Mouse (Mus musculus) stomach, embryonic 15.5 days (tissue): Measurements from ENCODE around the gene Ddx39b. TPM values are rescaled to one million over a fixed set of nuclear protein-coding genes. Genes with fewer than 3 reads are reported as not detected.

Experiments used
- ATAC-seq: fragments of 200-750 bp; cut with Nextera tagmentation; 2 replicates; pipeline ENCODE4 v1.8.0; 2017; ENCODE audit warnings: low read depth, moderate number of reproducible peaks, moderate TSS enrichment; ENCODE audit not compliant: insufficient read depth, low FRiP score
- H3K27ac ChIP-seq: fragments of 300-500 bp; sonication (generic); 2 replicates; pipeline ENCODE4 v1.5.1; 2015; ENCODE audit warnings: mild to moderate bottlenecking, inconsistent platforms
- H3K27me3 ChIP-seq: fragments of 300-500 bp; sonication (generic); replicated peaks from 2 replicates; pipeline ENCODE4 v1.6.1; 2015; ENCODE audit warnings: inconsistent platforms
- H3K36me3 ChIP-seq: fragments of 300-500 bp; sonication (generic); 2 replicates; pipeline ENCODE4 v1.6.1; 2015; ENCODE audit warnings: inconsistent platforms
- H3K4me1 ChIP-seq: fragments of 300-500 bp; sonication (generic); 2 replicates; pipeline ENCODE4 v1.6.1; 2015; ENCODE audit warnings: inconsistent platforms
- H3K4me2 ChIP-seq: fragments of 300-500 bp; sonication (generic); 2 replicates; pipeline ENCODE4 v1.6.1; 2015; ENCODE audit warnings: mild to moderate bottlenecking, inconsistent platforms
- H3K4me3 ChIP-seq: fragments of 300-500 bp; sonication (generic); replicated peaks from 2 replicates; pipeline ENCODE4 v1.5.1; 2015; ENCODE audit warnings: inconsistent platforms
- H3K9ac ChIP-seq: fragments of 300-500 bp; sonication (generic); 2 replicates; pipeline ENCODE4 v1.6.1; 2015; ENCODE audit warnings: inconsistent platforms
- H3K9me3 ChIP-seq: fragments of 300-500 bp; sonication (generic); 2 replicates; pipeline ENCODE4 v1.6.1; 2016; ENCODE audit warnings: inconsistent platforms
- WGBS: fragments of 180-500 bp; shearing (Covaris S2); methylation state at CpG from one replicate; pipeline ENCODE4 v1.1.7; 2015; 5-methylcytosine and 5-hydroxymethylcytosine counted together
- polyA plus RNA-seq: library from polyadenylated mRNA; unstranded; fragments of >200 nt; fragmentation: Nextera tagmentation; extraction: Ambion mirVana; gene quantifications from 2 replicates; pipeline ENCODE4 v1.2.1, GENCODE M21; 2015

Gene Ddx39b
- polyA plus RNA-seq, 1 experiment from 2014 or later: 361 TPM

- Histone ChIP-seq H3K27me3 (no peaks in the 10 kb centered on the region), H3K9me3 (no peaks in the 10 kb centered on the region), H3K4me1 (peaks cover 15% of the 10 kb centered on the region), H3K9ac (no peak overlapping the region), H3K27ac (no peak overlapping the region), H3K36me3 (peaks cover 88% of the 10 kb centered on the region), H3K4me2 (no peak overlapping the region), H3K4me3 (no peak overlapping the region)
- no peak for ATAC-seq
- WGBS: 84% methylated on average over 19 of the region's 19 CpGs
Measured at GRCm38 (mm10) chr17:35249451-35250197, 8.1 kb downstream of the Ddx39b start.

DNA sequence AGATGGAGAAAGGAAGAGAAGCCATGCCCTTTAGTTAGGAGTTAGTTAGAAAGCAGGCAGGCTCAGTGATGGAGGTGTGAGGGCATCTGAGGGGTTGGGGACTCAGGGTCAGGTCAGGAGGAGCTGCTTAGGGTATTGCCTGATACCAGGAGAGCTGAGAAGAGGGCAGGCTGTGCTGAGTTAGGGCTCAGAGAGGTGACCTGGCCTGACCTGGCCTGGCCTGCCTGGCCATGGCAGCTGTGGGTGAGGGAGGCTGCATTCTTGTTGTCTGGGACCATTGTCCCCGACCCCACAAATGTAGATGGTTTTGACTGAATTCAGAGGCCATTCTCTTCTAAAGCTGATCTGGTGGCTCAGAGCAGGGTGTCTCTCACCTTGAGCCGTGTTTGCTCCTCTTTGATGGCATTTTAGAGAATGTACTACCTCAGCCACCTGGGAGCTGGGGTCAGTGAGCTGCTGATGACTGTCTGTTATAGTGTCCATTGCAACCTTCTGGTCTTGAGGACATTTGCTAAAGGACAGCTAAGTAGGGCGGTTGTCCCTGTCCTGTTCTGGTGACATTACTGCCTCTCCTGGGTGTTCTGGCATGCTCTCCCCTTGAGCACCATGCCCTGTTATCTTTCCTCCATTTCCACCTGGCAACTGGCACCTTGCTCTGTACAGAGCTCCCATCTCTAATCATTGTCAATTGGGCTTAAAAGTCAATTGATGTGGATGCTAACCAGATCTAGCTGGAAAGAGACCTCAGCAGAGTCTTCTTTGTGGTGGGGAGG lies 9.0 kb downstream of the Ddx39b start:
- Histone ChIP-seq H3K4me3 (no peak overlapping the region), H3K4me2 (no peak overlapping the region), H3K36me3 (peaks cover 79% of the 10 kb centered on the region), H3K9me3 (no peaks in the 10 kb centered on the region), H3K27me3 (no peaks in the 10 kb centered on the region), H3K9ac (no peak overlapping the region), H3K4me1 (peaks cover 6% of the 10 kb centered on the region), H3K27ac (no peak overlapping the region)
- WGBS: 75% methylated on average over 3 of the region's 3 CpGs
- no peak for ATAC-seq

DNA sequence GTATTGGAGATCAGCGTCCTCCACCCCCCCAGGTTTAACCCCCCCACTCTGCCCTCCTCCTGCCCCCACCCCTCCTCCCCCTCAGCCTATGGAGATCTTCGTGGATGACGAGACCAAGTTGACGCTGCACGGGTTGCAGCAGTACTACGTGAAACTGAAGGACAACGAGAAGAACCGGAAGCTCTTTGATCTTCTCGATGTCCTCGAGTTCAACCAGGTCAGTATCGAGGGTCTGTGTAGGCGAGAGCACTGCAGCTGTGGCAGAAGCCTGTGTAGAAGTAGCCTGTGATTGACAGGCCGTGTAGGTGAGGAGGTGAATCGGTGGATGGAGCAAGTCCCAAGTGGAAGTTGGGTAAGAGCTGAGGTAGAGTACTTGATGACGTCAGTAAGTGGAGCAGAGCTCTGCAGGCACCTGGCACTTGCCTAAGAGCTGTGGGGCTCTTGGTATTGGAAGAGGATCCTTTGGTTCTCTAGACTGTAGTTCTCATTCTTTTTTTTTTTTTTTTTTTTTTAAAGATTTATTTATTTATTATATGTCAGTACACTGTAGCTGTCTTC lies 9.7 kb downstream of the Ddx39b start:
- H3K27ac ChIP-seq: no peak overlapping the region
- ATAC-seq: no peak
- H3K36me3 ChIP-seq: peaks cover 72% of the 10 kb centered on the region
- 78% methylated on average over 15 of the region's 15 CpGs for WGBS
- no peak overlapping the region for H3K4me3 ChIP-seq
- peaks cover 4% of the 10 kb centered on the region; the same call in 1 of the 2 replicates for H3K4me1 ChIP-seq
- H3K9ac ChIP-seq: no peak overlapping the region
- H3K27me3 ChIP-seq: no peaks in the 10 kb centered on the region
- no peaks in the 10 kb centered on the region for H3K9me3 ChIP-seq
- H3K4me2 ChIP-seq: no peak overlapping the region

GRCm38 (mm10) chr17:35251981-35252380 lies 10.4 kb downstream of the Ddx39b start:
- H3K9me3 ChIP-seq: no peaks in the 10 kb centered on the region
- H3K4me3 ChIP-seq: no peak overlapping the region
- no peaks in the 10 kb centered on the region for H3K27me3 ChIP-seq
- H3K4me2 ChIP-seq: no peak overlapping the region
- peaks cover 4% of the 10 kb centered on the region; the same call in 1 of the 2 replicates for H3K4me1 ChIP-seq
- ATAC-seq: no peak
- no peak overlapping the region for H3K27ac ChIP-seq
- WGBS: 82% methylated on average over 5 of the region's 5 CpGs
- H3K9ac ChIP-seq: no peak overlapping the region
- H3K36me3 ChIP-seq: peaks cover 65% of the 10 kb centered on the region

GRCm38 (mm10) chr17:35252619-35253292 lies 11.2 kb downstream of the Ddx39b start:
- no peak for ATAC-seq
- Histone ChIP-seq H3K27me3 (no peaks in the 10 kb centered on the region), H3K4me1 (peaks cover 3% of the 10 kb centered on the region; the same call in 1 of the 2 replicates), H3K4me2 (no peak overlapping the region), H3K4me3 (no peak overlapping the region), H3K9me3 (no peaks in the 10 kb centered on the region), H3K9ac (no peak overlapping the region), H3K36me3 (peaks cover 57% of the 10 kb centered on the region), H3K27ac (no peak overlapping the region)
- 79% methylated on average over 18 of the region's 18 CpGs for WGBS

DNA sequence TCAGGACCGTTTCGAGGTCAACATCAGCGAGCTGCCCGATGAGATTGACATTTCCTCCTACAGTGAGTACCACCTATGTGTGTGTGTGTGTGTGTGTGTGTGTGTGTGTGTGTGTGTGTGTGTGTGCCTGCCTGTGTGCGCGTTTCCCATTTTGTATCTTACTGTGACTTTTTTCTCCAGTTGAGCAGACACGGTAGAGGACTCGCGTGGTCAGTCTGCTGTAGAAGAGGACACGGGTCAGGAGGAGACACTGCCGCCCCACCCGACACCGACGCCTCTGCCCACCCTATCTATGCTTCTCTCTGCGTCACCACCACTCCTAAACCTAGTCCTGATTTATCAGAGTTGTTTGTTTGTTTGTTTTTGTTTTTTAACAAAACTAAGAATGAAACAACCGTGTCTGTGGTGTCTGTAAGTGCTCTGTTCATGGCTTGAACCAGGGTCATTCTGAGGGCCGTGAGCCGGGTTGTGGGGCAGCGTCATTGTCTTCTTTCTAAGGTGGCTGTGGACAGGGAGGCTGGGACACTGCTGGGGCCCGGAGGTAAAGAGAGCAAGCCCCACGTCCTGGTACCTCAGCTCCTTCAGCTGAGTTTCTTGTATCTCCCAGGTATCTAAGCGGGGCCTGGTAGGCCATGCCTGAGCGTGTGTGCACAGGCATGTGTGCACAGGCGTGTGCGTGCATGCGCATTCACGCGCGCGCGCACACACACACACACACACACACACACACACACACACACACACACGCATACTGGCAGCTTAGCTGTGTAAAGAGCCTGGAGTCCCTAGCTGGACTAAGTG lies 11.9 kb downstream of the Ddx39b start:
- 84% methylated on average over 32 of the region's 32 CpGs for WGBS
- Histone ChIP-seq H3K4me1 (0 out of 2 replicates have a peak, but pooled peaks cover 3% of the 10 kb centered on the region), H3K9ac (no peak overlapping the region), H3K4me3 (no peak overlapping the region), H3K36me3 (peaks cover 51% of the 10 kb centered on the region), H3K27me3 (no peaks in the 10 kb centered on the region), H3K9me3 (no peaks in the 10 kb centered on the region), H3K4me2 (no peak overlapping the region), H3K27ac (no peak overlapping the region; the same call in 1 of the 2 replicates)
- ATAC-seq: no peak

DNA sequence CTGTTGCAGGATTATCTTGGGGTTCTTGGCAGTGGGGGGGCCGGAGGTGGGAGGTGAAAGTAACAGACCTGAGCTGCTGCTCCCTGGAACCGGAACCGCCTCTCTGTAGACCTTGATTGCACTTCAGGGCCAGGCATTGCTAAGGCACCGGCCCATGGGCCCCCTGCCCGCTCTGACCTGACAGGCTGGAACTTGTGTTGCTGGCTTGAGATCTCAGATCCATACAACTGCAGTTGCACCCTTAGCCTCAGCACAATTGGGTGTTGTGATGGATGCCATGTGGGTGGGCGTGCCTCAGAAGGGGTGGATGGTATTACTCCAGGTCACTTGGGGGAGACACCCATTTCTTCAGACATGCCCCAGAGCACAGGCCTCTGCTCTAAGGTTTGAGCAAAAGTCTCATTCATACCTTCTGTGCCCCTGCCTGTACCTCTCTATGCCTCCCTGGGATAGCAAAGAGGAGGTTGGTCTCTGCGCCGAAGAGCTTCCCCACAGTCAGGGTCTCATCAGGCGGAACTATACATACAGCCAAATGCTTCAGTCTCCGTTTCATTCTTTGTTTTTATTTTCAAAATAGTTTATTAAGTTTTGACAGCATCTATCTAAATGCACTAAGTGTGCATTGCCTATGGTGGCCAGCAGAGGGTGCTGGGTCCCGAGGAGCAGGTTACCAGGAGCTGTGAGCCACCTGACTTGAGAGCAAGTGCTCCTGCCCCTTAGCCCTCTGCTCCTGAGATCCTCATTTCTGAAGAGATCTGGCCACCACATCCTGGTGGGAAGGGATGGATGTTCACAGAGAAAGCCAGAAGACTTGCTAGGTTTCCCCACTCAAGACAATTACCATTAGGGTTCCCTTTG lies 12.9 kb downstream of the Ddx39b start:
- Histone ChIP-seq H3K4me2 (no peak overlapping the region), H3K36me3 (peaks cover 42% of the 10 kb centered on the region), H3K9ac (no peak overlapping the region), H3K4me3 (no peak overlapping the region), H3K27ac (peak overlapping the region; percentile 4; the same call in 1 of the 2 replicates), H3K27me3 (no peaks in the 10 kb centered on the region), H3K9me3 (no peaks in the 10 kb centered on the region), H3K4me1 (0 out of 2 replicates have a peak, but pooled peaks cover 3% of the 10 kb centered on the region)
- WGBS: 54% methylated on average over 11 of the region's 11 CpGs
- ATAC-seq: no peak

DNA sequence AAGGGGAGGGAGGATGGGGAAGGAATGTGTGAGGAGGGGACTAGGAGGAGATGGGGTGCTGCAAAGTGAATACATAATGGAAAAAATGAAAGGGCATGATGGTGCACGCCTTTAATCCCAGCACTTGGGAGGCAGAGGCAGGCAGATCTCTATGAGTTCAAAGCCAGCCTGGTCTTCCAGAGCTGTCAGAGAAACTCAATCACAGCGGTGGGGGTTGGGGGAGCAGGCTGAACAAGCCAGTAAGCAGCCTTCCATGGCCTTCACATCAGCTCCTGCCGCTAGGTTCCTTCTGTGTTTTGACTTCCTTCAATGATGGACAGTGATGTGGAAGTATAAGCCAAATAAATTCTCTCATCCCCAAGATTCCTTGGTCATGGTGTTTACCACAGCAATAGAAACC lies 13.8 kb downstream of the Ddx39b start:
- 0 out of 2 replicates have a peak, but pooled peaks cover 3% of the 10 kb centered on the region for H3K4me1 ChIP-seq
- peaks cover 34% of the 10 kb centered on the region for H3K36me3 ChIP-seq
- no peaks in the 10 kb centered on the region for H3K27me3 ChIP-seq
- H3K9ac ChIP-seq: no peak overlapping the region
- H3K4me2 ChIP-seq: no peak overlapping the region
- no peak overlapping the region for H3K4me3 ChIP-seq
- 68% methylated on average over 3 of the region's 3 CpGs for WGBS
- no peaks in the 10 kb centered on the region for H3K9me3 ChIP-seq
- H3K27ac ChIP-seq: no peak overlapping the region
- ATAC-seq: no peak

DNA sequence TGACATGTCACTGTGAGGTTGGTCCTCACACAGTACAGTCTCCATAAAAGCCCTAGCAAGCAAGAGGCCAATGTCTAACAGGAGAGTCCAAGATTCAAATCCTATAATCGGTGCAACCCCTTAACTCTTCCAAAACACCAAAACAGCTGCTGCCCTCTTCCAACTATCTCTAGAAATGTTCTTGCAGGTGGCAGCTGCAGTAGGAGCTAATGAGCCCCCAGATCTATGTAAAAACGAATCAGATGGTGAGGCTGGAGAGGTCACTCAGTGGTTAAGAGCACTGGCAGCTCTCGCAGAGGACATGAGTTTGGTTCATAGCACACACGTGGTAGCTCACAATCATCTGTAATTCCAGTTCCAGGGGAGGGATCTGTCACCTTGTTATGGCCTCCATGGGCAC lies 14.2 kb downstream of the Ddx39b start:
- H3K4me3 ChIP-seq: no peak overlapping the region
- no peak overlapping the region for H3K4me2 ChIP-seq
- no peak overlapping the region for H3K9ac ChIP-seq
- H3K36me3 ChIP-seq: peaks cover 30% of the 10 kb centered on the region
- ATAC-seq: no peak
- no peaks in the 10 kb centered on the region for H3K27me3 ChIP-seq
- H3K27ac ChIP-seq: no peak overlapping the region
- 50% methylated on average over 4 of the region's 4 CpGs for WGBS
- 0 out of 2 replicates have a peak, but pooled peaks cover 3% of the 10 kb centered on the region for H3K4me1 ChIP-seq
- H3K9me3 ChIP-seq: no peaks in the 10 kb centered on the region

- H3K4me1 ChIP-seq: peaks cover 6% of the 10 kb centered on the region; the same call in 1 of the 2 replicates
Measured at GRCm38 (mm10) chr17:35257378-35257777, 15.8 kb downstream of the Ddx39b start.

More at GRCm38 (mm10) chr17:35257378-35257777, 15.8 kb downstream of the Ddx39b start:
- no peak for ATAC-seq
- H3K9me3 ChIP-seq: no peaks in the 10 kb centered on the region
- 71% methylated on average over 1 of the region's 1 CpGs for WGBS
- no peaks in the 10 kb centered on the region for H3K27me3 ChIP-seq
- H3K9ac ChIP-seq: no peak overlapping the region
- no peak overlapping the region for H3K4me2 ChIP-seq
- H3K36me3 ChIP-seq: peaks cover 15% of the 10 kb centered on the region; the same call in 1 of the 2 replicates
- no peak overlapping the region for H3K27ac ChIP-seq
- no peak overlapping the region for H3K4me3 ChIP-seq
